Mouse (Mus musculus): ENCODE data around the gene Masp2.

DNA sequence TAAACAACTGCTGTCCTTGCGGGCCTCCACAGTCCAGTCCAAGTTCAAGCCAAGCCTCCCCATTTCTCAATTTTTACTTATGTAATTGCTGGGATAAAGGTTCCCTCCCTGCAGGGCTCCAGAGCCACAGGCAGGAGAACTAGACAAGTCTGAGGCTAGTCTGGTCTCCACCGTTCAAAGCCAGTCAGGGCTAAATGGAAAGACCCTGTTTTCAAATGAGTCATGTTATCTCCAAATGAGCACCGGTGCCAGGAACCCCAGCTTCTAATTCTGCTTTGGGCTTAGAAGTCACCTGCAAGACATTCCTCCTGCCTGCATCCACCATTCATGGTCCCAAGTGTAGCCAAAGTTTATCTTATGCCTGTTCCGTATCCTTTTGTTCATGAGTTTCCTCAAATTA is 483 bp upstream of the Masp2 start:
- TF ChIP-seq CTCF (IDR thresholded peaks at IDR 0.05; ENCODE audit: low read depth) (no peak), EP300 (optimal IDR thresholded peaks at IDR 0.05) (no peak)

All from stomach, postnatal 0 days (tissue).